Mouse (Mus musculus) E14TG2a.4 (cell line): ENCODE data around the gene Tbc1d9b.

Experiments
- CTCF ChIP-seq: conservative IDR thresholded peaks from 2 replicates; pipeline ENCODE4 v1.5.1; 2014; ENCODE audit warnings: low read length
- NANOG ChIP-seq: IDR thresholded peaks from 2 replicates; pipeline ENCODE4 v1.6.1; 2014; ENCODE audit warnings: borderline replicate concordance, low read length, mixed read lengths
- POU5F1 ChIP-seq: IDR thresholded peaks from 2 replicates; pipeline ENCODE4 v1.6.1; 2014; ENCODE audit warnings: low read length, borderline replicate concordance

GRCm38 (mm10) chr11:50090982-50091675, 40.1 kb upstream of the Tbc1d9b start:
- TF ChIP-seq CTCF (no peak), POU5F1 (no peak), NANOG (no peak)
